Mouse (Mus musculus): ENCODE measurements at regions not wholly inside any gene's neighbourhood (a gene's known extent, or its start where the extent isn't known, plus 50 kb on each side); places are given as distances from the start of the nearest gene placed in this dataset.
"Not testable (repeated sequence)": the region's sequence is repeated elsewhere in the genome, so short reads cannot be mapped to it uniquely, and the experiment has no call there.

- ATAC-seq (replicated peaks; ENCODE audit: low FRiP score, low read depth) (no peak), DNase-seq (ENCODE audit: low spot score) (no peak)
- TF ChIP-seq CTCF (IDR thresholded peaks at IDR 0.05; ENCODE audit: low read depth) = no peak
- Histone ChIP-seq H3K36me3 (ENCODE audit: insufficient read depth, low read length) (no peaks in the 10 kb centered on the region), H3K4me3 (replicated peaks; ENCODE audit: low read depth, low read length) (no peak overlapping the region), H3K9ac (ENCODE audit: low read depth, low read length) (no peak overlapping the region), H3K27ac (no peak overlapping the region), H3K4me2 (ENCODE audit: low read length) (no peak overlapping the region), H3K9me3 (replicated peaks; ENCODE audit: low read length) (no peaks in the 10 kb centered on the region), H3K4me1 (replicated peaks; ENCODE audit: insufficient read depth, low read length) (no peaks in the 10 kb centered on the region), H3K27me3 (ENCODE audit: insufficient read depth, low read length) (no peaks in the 10 kb centered on the region)
- 79% methylated on average over 7 of the region's 7 CpGs for WGBS
These were observed 429.1 kb downstream of the Fign start for GRCm38 (mm10) chr2:63668784-63669183.

- H3K27ac ChIP-seq; H3K4me2 ChIP-seq (ENCODE audit: low read length); H3K4me3 ChIP-seq (replicated peaks; ENCODE audit: low read depth, low read length); H3K9me3 ChIP-seq (replicated peaks; ENCODE audit: low read length); ATAC-seq (replicated peaks; ENCODE audit: low FRiP score, low read depth); H3K4me1 ChIP-seq (replicated peaks; ENCODE audit: insufficient read depth, low read length); DNase-seq (ENCODE audit: low spot score); H3K27me3 ChIP-seq (ENCODE audit: insufficient read depth, low read length); H3K36me3 ChIP-seq (ENCODE audit: insufficient read depth, low read length); H3K9ac ChIP-seq (ENCODE audit: low read depth, low read length): not testable (repeated sequence)
- 82% methylated on average over 2 of the region's 2 CpGs for WGBS
These were observed 437.9 kb downstream of the Fign start for GRCm38 (mm10) chr2:63659947-63660346.
